Mouse (Mus musculus) C2C12 (cell line): ENCODE results near the gene Sfxn1. TPM values are rescaled to one million over a fixed set of nuclear protein-coding genes. Genes with fewer than 3 reads are reported as not detected.

ENCODE experiments used
- H3K27me3 ChIP-seq: one replicate; pipeline ENCODE4 v1.6.1; 2011; ENCODE audit not compliant: control insufficient read depth, insufficient read depth, insufficient read length
- H3K36me3 ChIP-seq: one replicate; pipeline ENCODE4 v1.6.1; 2011; ENCODE audit not compliant: control insufficient read depth, insufficient read depth
- H3K4me3 ChIP-seq: one replicate; pipeline ENCODE4 v1.5.1; 2011; ENCODE audit warnings: mild to moderate bottlenecking, control low read depth; ENCODE audit not compliant: poor library complexity, insufficient read depth, severe bottlenecking
- H3K79me2 ChIP-seq: one replicate; pipeline ENCODE4 v1.6.1; 2011; ENCODE audit not compliant: control insufficient read depth, insufficient read depth
- H3K79me3 ChIP-seq: one replicate; pipeline ENCODE4 v1.6.1; 2011; ENCODE audit warnings: low read depth, control low read depth
- H3ac ChIP-seq: one replicate; pipeline ENCODE3; 2011; ENCODE audit warnings: low read depth; ENCODE audit not compliant: control insufficient read depth, insufficient read length
- CEBPB ChIP-seq: IDR thresholded peaks from one replicate; pipeline ENCODE4 v1.6.1; 2011; ENCODE audit warnings: low read depth, mild to moderate bottlenecking, control low read depth, moderate library complexity
- CTCF ChIP-seq: IDR thresholded peaks from one replicate; pipeline ENCODE4 v1.5.1; 2011; ENCODE audit not compliant: control insufficient read depth, insufficient read depth, insufficient read length
- FOSL1 ChIP-seq: IDR thresholded peaks from one replicate; pipeline ENCODE4 v1.8.0; 2011; ENCODE audit warnings: mild to moderate bottlenecking, low read length; ENCODE audit not compliant: poor library complexity, insufficient read depth, severe bottlenecking
- MAX ChIP-seq: IDR thresholded peaks from one replicate; pipeline ENCODE4 v1.6.1; 2011; ENCODE audit warnings: mild to moderate bottlenecking, control low read depth
- MYOD1 ChIP-seq: IDR thresholded peaks from one replicate; pipeline ENCODE4 v1.6.1; 2011; ENCODE audit warnings: low read depth; ENCODE audit not compliant: control insufficient read depth, insufficient read length
- MYOG ChIP-seq: IDR thresholded peaks from one replicate; pipeline ENCODE4 v1.6.1; 2011; ENCODE audit not compliant: control insufficient read depth, insufficient read length; ENCODE audit errors: extremely low read depth
- USF1 ChIP-seq: IDR thresholded peaks from one replicate; pipeline ENCODE4 v1.6.1; 2011; ENCODE audit warnings: low read depth, mild to moderate bottlenecking, control low read depth, moderate library complexity
- polyA plus RNA-seq: library from polyadenylated mRNA; unstranded; fragments of >200 nt; fragmentation: generic; extraction: Trizol; gene quantifications from one replicate; pipeline ENCODE4 v1.2.1, GENCODE M21; 2012; ENCODE audit warnings: missing spikeins

The Sfxn1 gene
- polyA plus RNA-seq, 1 experiment, result 21.1 TPM

- H3K36me3 ChIP-seq, result no peaks in the 10 kb centered on the region
- no peaks in the 10 kb centered on the region for H3K79me2 ChIP-seq
- TF ChIP-seq MYOG, result no peak
- no peak for TF ChIP-seq FOSL1
- TF ChIP-seq CEBPB, result no peak
- no peak for TF ChIP-seq CTCF
- TF ChIP-seq MAX, result no peak
- TF ChIP-seq USF1, result no peak
- TF ChIP-seq MYOD1, result no peak
- no peak overlapping the region for H3ac ChIP-seq
- H3K27me3 ChIP-seq, result no peaks in the 10 kb centered on the region
- H3K4me3 ChIP-seq, result no peak overlapping the region
- no peaks in the 10 kb centered on the region for H3K79me3 ChIP-seq
These were observed 31.4 kb upstream of the Sfxn1 start for GRCm38 (mm10) chr13:54040256-54040655.

DNA sequence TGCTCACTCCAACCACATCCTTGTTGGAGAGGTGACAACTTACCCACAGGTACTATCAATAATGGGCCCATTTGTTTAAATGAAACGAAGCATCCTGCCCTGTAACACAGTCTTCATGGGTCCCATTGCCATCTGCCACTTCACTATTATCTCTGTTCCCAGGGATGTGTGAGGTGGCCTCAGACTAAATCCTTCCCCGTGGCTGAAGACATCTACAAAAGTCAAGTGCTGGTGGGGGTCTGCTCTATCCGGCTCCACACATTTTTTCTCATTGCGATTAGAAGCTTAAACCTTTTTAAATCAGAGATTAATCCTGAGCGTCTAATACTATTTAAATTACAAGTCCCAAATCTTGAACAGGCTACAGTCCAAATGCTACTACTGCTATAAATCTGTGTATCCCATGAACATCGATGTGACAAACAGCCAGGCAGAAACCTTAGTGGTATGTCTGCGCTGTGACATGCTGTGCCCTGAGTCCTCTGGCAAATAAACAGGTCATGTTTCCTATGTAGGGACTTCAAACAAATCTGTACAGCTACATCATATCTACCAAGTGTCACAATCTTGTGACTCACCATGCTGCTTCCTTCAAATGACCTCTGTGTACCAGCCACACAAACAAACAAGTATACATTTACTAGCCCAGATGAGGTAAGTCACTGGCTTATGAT lies 22.9 kb upstream of the Sfxn1 start:
- no peak overlapping the region for H3ac ChIP-seq
- peaks cover 31% of the 10 kb centered on the region for H3K27me3 ChIP-seq
- TF ChIP-seq MYOD1, result no peak
- no peak for TF ChIP-seq MAX
- TF ChIP-seq USF1, result no peak
- no peaks in the 10 kb centered on the region for H3K36me3 ChIP-seq
- H3K79me3 ChIP-seq, result no peaks in the 10 kb centered on the region
- H3K79me2 ChIP-seq, result no peaks in the 10 kb centered on the region
- no peak overlapping the region for H3K4me3 ChIP-seq

- no peaks in the 10 kb centered on the region for H3K79me3 ChIP-seq
- peaks cover 58% of the 10 kb centered on the region for H3K27me3 ChIP-seq
- H3K36me3 ChIP-seq, result no peaks in the 10 kb centered on the region
- no peak overlapping the region for H3ac ChIP-seq
- H3K79me2 ChIP-seq, result no peaks in the 10 kb centered on the region
- TF ChIP-seq MYOG (no peak), CTCF (no peak), MYOD1 (no peak), MAX (no peak), CEBPB (no peak), FOSL1 (no peak), USF1 (no peak)
- H3K4me3 ChIP-seq, result no peak overlapping the region
These were observed 20.0 kb upstream of the Sfxn1 start for GRCm38 (mm10) chr13:54051641-54052040.

GRCm38 (mm10) chr13:54054962-54055361 lies 16.7 kb upstream of the Sfxn1 start:
- Histone ChIP-seq H3K36me3 (no peaks in the 10 kb centered on the region), H3K4me3 (no peak overlapping the region), H3K79me3 (no peaks in the 10 kb centered on the region), H3K27me3 (peaks cover 67% of the 10 kb centered on the region), H3K79me2 (no peaks in the 10 kb centered on the region), H3ac (no peak overlapping the region)
- TF ChIP-seq USF1, result no peak
- TF ChIP-seq FOSL1, result no peak
- TF ChIP-seq CTCF, result no peak
- no peak for TF ChIP-seq MAX
- no peak for TF ChIP-seq CEBPB
- TF ChIP-seq MYOD1, result no peak

- no peak for TF ChIP-seq FOSL1
- TF ChIP-seq MYOG, result no peak
- no peak for TF ChIP-seq MAX
- TF ChIP-seq MYOD1, result no peak
- TF ChIP-seq CTCF, result peak; percentile 72
- no peak for TF ChIP-seq USF1
- Histone ChIP-seq H3K27me3 (peaks cover 62% of the 10 kb centered on the region), H3K79me3 (no peaks in the 10 kb centered on the region), H3K36me3 (no peaks in the 10 kb centered on the region), H3K79me2 (no peaks in the 10 kb centered on the region), H3K4me3 (no peak within 1 kb of the TSS), H3ac (no peak within 1 kb of the TSS)
These were observed 16.2 kb upstream of the Sfxn1 start, which contains the start of gene Drd1 for GRCm38 (mm10) chr13:54055448-54055861. Drd1 (minus strand) TSS chr13:54055705.

GRCm38 (mm10) chr13:54062068-54062467 lies 9.6 kb upstream of the Sfxn1 start:
- Histone ChIP-seq H3K36me3 (no peaks in the 10 kb centered on the region), H3K79me2 (no peaks in the 10 kb centered on the region), H3ac (no peak overlapping the region), H3K27me3 (peaks cover 17% of the 10 kb centered on the region), H3K79me3 (no peaks in the 10 kb centered on the region), H3K4me3 (no peak overlapping the region)
- no peak for TF ChIP-seq MYOG
- TF ChIP-seq MAX, result no peak
- TF ChIP-seq MYOD1, result no peak
- TF ChIP-seq CTCF, result no peak
- TF ChIP-seq USF1, result no peak
- no peak for TF ChIP-seq FOSL1
- TF ChIP-seq CEBPB, result no peak
